Mouse (Mus musculus): ENCODE measurements at regions not wholly inside any gene's neighbourhood (a gene's known extent, or its start where the extent isn't known, plus 50 kb on each side); places are given as distances from the start of the nearest gene placed in this dataset.

DNA sequence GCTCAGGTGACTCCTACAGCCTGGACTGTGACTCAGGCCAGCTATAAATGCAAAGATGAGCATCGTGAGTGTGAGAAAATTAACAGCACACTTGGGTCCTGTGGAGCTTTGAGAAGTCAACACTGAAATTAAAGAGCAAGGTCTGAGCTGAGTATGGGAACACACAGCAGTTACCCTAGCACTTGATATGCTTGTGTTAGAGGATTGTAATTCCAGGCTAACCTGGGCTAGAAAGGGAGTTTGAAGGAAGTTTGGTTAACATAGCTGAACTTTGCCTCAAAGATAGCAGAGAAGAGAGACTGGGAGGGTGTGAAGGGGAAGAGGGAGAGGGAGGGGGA, 694.4 kb downstream of the Inhba start:
- TF ChIP-seq POLR2A (IDR thresholded peaks at IDR 0.05; ENCODE audit: control insufficient read depth, extremely low read depth, insufficient read depth, low read length, poor library complexity) (no peak), CTCF (IDR thresholded peaks at IDR 0.05; ENCODE audit: borderline replicate concordance, control insufficient read depth, extremely low read depth, insufficient read depth, low read length, poor library complexity) (no peak)

Measured in thymus, adult 2 months (tissue).